Mouse (Mus musculus) T-helper 17 cell (primary cell): ENCODE data around the gene Crp.

Source experiments
- in situ Hi-C, 2 experiments: fragments of 300-600 bp; cut with MboI, MseI; formaldehyde crosslinking; loops; 1 replicate in 1 of 2; 2 replicates in 1 of 2; pipeline ENCODE4 v1.15.1; 2025; ENCODE audit warnings: high pct_unique_total_duplicates in 2 of 2

Crp gene

GRCm38 (mm10) chr1:172697844-172698243 is at the start of gene Crp:
Gene Crp, plus strand, starts transcription at chr1:172698055.
- in situ Hi-C loops = no loop called here

GRCm38 (mm10) chr1:172649396-172649795 is 48.5 kb upstream of the Crp start:
- in situ Hi-C loops = loop anchor here in 1 of 2 experiments (25.0 kb wide), 1 partner anchor 612 kb away; the partner anchor contains the start of gene Vangl2

GRCm38 (mm10) chr1:172650519-172651287 is 47.2 kb upstream of the Crp start:
- in situ Hi-C loops = loop anchor here in 1 of 2 experiments (10.0 kb wide), 1 partner anchor 744 kb away; no protein-coding TSS in a partner anchor

GRCm38 (mm10) chr1:172651288-172651987 is 46.4 kb upstream of the Crp start:
- in situ Hi-C loops = loop anchor here in 1 of 2 experiments (10.0 kb wide), 1 partner anchor 743 kb away; no protein-coding TSS in a partner anchor

- in situ Hi-C loops = loop anchor here in 1 of 2 experiments (10.0 kb wide), 1 partner anchor 743 kb away; no protein-coding TSS in a partner anchor
These were observed 45.7 kb upstream of the Crp start for GRCm38 (mm10) chr1:172652040-172652662.

- in situ Hi-C loops = loop anchor here in 1 of 2 experiments (10.0 kb wide), 1 partner anchor 741 kb away; no protein-coding TSS in a partner anchor
These were observed 44.0 kb upstream of the Crp start for GRCm38 (mm10) chr1:172653900-172654299.

GRCm38 (mm10) chr1:172657266-172657665 is 40.6 kb upstream of the Crp start:
- in situ Hi-C loops = loop anchor here in 1 of 2 experiments (10.0 kb wide), 1 partner anchor 738 kb away; no protein-coding TSS in a partner anchor

- in situ Hi-C loops = loop anchor here in 1 of 2 experiments (10.0 kb wide), 1 partner anchor 735 kb away; no protein-coding TSS in a partner anchor
These were observed 38.2 kb upstream of the Crp start for GRCm38 (mm10) chr1:172659688-172660087.

- in situ Hi-C loops = no loop called here
These were observed 32.4 kb upstream of the Crp start for GRCm38 (mm10) chr1:172665457-172665856.

- in situ Hi-C loops = no loop called here
These were observed 30.3 kb upstream of the Crp start for GRCm38 (mm10) chr1:172667597-172667996.

- in situ Hi-C loops = no loop called here
These were observed 27.1 kb upstream of the Crp start for GRCm38 (mm10) chr1:172670716-172671115.

- in situ Hi-C loops = no loop called here
These were observed 17.1 kb upstream of the Crp start for GRCm38 (mm10) chr1:172680742-172681141.

GRCm38 (mm10) chr1:172683551-172683950 is 14.3 kb upstream of the Crp start:
- in situ Hi-C loops = no loop called here

GRCm38 (mm10) chr1:172683957-172684356 is 13.9 kb upstream of the Crp start:
- in situ Hi-C loops = no loop called here

- in situ Hi-C loops = loop anchor here in 1 of 2 experiments (5.0 kb wide), 1 partner anchor 77 kb away; no protein-coding TSS in a partner anchor
These were observed 12.7 kb upstream of the Crp start for GRCm38 (mm10) chr1:172685178-172685577.

- in situ Hi-C loops = no loop called here
These were observed 433 bp upstream of the Crp start for GRCm38 (mm10) chr1:172697422-172697821.

GRCm38 (mm10) chr1:172700814-172701213 is 3.0 kb downstream of the Crp start:
- in situ Hi-C loops = no loop called here

GRCm38 (mm10) chr1:172701381-172701780 is 3.5 kb downstream of the Crp start:
- in situ Hi-C loops = no loop called here

- in situ Hi-C loops = no loop called here
These were observed 4.0 kb downstream of the Crp start for GRCm38 (mm10) chr1:172701901-172702300.

- in situ Hi-C loops = no loop called here
These were observed 6.9 kb downstream of the Crp start for GRCm38 (mm10) chr1:172704769-172705168.

GRCm38 (mm10) chr1:172706243-172706642 is 8.4 kb downstream of the Crp start:
- in situ Hi-C loops = no loop called here
